Mouse (Mus musculus) bone marrow, adult 2 months (tissue): ENCODE results near the gene Mobp. TPM values are rescaled to one million over a fixed set of nuclear protein-coding genes. Genes with fewer than 3 reads are reported as not detected.

Source experiments
- H3K27ac ChIP-seq: fragments of 200-500 bp; 2 replicates; pipeline ENCODE4 v1.5.1; 2012; ENCODE audit warnings: low read depth, mild to moderate bottlenecking, control low read depth, inconsistent platforms, low read length; ENCODE audit not compliant: control insufficient read depth, poor library complexity, insufficient read depth
- H3K4me1 ChIP-seq: fragments of 200-500 bp; 2 replicates; pipeline ENCODE4 v1.6.1; 2011; ENCODE audit warnings: low read length; ENCODE audit not compliant: control insufficient read depth, insufficient read depth
- H3K4me3 ChIP-seq: fragments of 200-500 bp; replicated peaks from 2 replicates; pipeline ENCODE3; 2011; ENCODE audit warnings: mild to moderate bottlenecking, low read depth, low read length, control low read depth; ENCODE audit not compliant: control insufficient read depth
- CTCF ChIP-seq: fragments of 200-500 bp; IDR thresholded peaks from 2 replicates; pipeline ENCODE4 v1.5.1; 2011; ENCODE audit warnings: low read length, control low read depth; ENCODE audit not compliant: control insufficient read depth, insufficient read depth
- POLR2A ChIP-seq: fragments of 200-500 bp; IDR thresholded peaks from 2 replicates; pipeline ENCODE4 v1.6.1; 2011; ENCODE audit warnings: low read depth, mild to moderate bottlenecking, control low read depth, low read length, borderline replicate concordance; ENCODE audit not compliant: control insufficient read depth
- WGBS: fragments of 180-500 bp; shearing (Covaris S2); methylation state at CpG from one replicate; pipeline ENCODE4 v1.1.7; 2018; 5-methylcytosine and 5-hydroxymethylcytosine counted together
- polyA plus RNA-seq: library from polyadenylated mRNA; stranded (reverse); fragments of >200 nt; gene quantifications from 2 replicates; pipeline ENCODE4 v1.2.4, GENCODE M21; 2011; ENCODE audit warnings: low replicate concordance; ENCODE audit not compliant: missing spikeins, insufficient read depth, insufficient read length

The Mobp gene
- polyA plus RNA-seq, 1 experiment = 7.3 TPM

DNA sequence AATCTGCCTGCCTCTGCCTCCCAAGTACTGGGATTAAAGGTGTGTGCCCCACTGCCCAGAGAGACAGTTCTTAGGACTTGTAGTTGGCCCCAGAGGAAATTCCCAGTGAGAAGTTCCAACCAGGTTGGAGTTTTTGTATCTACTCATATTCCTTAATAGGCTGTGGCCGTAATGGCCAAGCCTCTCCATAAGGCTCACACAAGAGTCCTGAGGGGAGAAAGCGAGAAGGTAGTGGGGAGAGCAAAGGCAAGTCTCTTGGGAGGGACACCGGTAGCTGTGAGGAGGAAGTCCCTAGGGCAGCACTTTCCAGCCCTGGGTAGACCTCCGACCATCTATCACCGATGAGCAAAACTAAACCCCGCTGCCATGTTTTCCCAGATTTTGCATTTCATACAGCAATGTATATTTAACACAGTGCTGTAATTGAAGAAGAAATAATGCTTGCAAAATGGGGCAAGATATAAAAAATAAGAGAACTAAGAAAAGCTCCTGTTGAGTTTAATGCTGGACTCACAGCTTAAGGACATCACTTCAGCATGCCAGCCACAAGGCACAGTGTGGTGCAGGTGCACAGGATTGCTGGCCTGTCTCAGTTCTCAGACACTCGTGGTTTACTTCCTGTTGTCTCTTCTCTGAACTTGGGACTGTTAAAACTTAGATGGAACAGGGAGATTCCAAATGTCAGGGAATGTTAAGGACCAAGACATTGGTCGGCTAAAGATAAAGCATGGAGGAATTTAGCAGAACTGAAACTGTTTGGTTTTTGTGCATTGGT is 16.3 kb upstream of the Mobp start:
- Histone ChIP-seq H3K4me1 (peaks cover 1% of the 10 kb centered on the region; the same call in 1 of the 2 replicates), H3K27ac (no peak overlapping the region), H3K4me3 (no peak overlapping the region)
- TF ChIP-seq CTCF (no peak), POLR2A (no peak)
- 47% methylated on average over 8 of the region's 8 CpGs for WGBS

DNA sequence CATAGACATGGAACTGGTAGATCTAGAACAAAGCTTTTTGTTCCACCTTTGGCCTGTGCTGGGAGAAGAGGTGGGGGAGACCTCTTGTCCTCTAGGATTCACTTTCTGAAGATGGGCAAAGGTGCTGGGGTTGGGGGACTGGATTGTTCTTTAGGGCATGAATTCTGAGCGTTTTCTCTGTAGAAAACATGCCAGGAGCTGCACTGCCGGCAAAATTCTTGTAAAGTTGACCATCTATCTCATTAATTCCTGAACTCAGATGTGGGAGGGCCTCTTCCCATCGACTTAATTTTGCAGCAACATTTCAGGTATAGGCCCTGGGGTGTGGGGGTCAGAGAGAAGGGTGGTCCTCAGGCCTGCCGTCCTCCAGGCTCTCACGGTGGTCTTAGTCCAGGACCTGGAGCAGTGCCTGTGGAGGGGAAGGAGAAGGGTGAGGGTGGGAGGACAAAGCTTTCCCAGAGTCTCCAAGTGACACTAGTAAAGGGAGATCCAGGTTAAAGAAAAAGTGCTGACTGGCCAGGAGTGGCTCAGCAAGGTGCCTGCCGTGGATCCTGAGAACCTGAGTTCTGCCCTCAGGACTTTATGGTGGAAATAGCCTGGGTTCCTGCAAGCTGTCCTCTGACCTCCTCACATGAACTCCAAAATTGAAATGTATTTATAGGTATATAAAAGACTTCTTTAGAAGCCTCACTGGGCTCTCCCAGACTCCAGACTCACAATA is 15.6 kb upstream of the Mobp start:
- no peak for TF ChIP-seq CTCF
- no peak for TF ChIP-seq POLR2A
- Histone ChIP-seq H3K4me1 (no peaks in the 10 kb centered on the region; the same call in 1 of the 2 replicates), H3K27ac (no peak overlapping the region), H3K4me3 (no peak overlapping the region)
- WGBS = 72% methylated on average over 6 of the region's 6 CpGs

DNA sequence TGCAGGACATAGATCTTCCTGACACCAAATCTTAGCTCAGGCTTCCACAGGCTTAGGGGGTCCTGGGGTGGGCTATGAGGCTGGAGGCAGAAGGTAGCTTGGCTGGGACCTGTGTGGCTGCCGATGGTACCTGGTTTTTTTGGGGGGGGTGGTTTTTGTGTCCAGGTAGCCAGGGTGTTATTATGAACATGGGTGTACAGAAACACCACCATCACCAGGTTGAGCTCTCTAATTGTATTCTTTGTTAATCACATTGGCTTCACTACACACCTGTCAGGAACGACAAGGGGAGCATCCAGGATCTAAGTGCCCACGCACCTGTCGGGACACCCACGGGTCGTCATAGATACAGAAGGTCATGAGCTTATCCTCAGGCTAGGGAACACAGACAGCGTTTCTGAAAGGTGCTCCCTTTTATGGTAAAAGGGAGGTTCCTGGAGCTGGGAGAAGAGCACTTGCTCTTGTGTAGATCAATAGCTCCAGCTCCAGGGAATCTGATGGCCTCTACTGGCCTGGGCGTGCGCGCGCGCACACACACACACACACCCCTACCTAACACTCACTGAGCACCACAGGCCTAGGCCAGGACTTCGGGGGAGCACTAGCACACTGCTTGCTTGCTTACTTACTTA is 14.9 kb upstream of the Mobp start:
- WGBS = 85% methylated on average over 13 of the region's 13 CpGs
- Histone ChIP-seq H3K4me1 (no peaks in the 10 kb centered on the region), H3K4me3 (no peak overlapping the region), H3K27ac (no peak overlapping the region)
- TF ChIP-seq CTCF (no peak), POLR2A (no peak)

DNA sequence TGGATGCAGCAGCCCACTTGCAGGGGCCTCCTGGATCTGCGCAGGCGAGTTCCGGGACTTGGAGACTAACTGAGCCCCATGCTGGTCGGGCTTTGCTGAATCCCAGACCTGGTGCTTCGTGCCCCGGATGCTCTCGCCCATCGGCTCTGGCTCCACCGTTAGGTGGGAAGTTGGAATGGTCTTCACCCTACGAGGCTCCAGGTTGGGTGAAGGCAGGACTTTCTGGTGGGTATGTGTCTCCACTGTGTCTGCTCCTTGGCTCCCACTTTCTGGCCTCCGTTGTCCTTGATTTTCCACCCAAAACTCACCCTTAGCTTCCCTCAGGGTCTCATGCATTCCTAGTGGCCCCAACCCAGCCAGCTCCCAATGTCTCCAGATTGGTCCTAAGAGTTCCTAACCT is 14.1 kb upstream of the Mobp start:
- 87% methylated on average over 11 of the region's 11 CpGs for WGBS
- TF ChIP-seq CTCF (no peak), POLR2A (no peak)

DNA sequence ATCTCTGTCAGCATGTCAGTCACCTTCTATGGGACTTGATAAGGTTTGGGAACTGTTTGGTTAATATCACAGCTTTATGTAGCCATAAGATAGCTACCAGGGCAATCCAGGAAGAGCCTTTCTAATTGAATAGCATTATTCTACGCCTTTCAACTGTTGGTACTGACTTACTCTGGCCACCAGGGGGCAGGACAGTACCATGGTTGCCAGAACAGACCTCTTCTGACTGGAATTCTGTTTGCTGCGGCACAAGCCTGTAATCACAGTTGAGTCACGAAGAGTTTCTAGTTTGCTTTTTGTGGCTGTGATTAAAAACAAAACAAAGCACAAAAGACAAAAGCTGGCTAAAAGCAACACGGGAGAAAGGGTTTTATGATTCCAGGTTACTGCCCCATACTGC is 8.9 kb upstream of the Mobp start:
- Histone ChIP-seq H3K27ac (no peak overlapping the region), H3K4me1 (no peaks in the 10 kb centered on the region), H3K4me3 (no peak overlapping the region)
- WGBS = 9% methylated on average over 4 of the region's 4 CpGs
- TF ChIP-seq POLR2A (no peak), CTCF (peak; percentile 77)

More for the DNA sequence above, 14.1 kb upstream of the Mobp start:
- Histone ChIP-seq H3K4me1 (no peaks in the 10 kb centered on the region), H3K4me3 (no peak overlapping the region), H3K27ac (no peak overlapping the region)

DNA sequence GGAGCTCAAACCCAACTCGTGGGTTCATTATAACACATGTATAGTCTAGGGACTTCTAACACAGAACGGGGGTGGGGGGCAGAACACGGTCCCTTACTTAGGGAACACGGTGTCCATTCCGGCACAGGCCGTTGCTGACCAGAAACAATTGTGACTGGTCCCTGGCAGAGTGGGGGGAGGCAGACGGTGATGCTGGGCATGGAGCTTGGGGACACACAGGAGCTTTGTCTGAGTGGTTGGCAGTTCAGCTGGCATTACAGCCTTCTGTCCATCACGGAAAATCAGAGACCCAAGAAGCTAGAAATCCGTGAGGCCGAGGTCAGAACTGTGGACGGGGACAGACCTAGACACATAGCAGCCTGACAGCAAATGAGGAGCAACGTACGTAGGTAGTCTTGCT is 5.0 kb upstream of the Mobp start:
- no peak overlapping the region for H3K27ac ChIP-seq
- WGBS = 87% methylated on average over 13 of the region's 13 CpGs
- TF ChIP-seq POLR2A (no peak), CTCF (no peak)
- H3K4me3 ChIP-seq = no peak overlapping the region
- H3K4me1 ChIP-seq = no peaks in the 10 kb centered on the region

DNA sequence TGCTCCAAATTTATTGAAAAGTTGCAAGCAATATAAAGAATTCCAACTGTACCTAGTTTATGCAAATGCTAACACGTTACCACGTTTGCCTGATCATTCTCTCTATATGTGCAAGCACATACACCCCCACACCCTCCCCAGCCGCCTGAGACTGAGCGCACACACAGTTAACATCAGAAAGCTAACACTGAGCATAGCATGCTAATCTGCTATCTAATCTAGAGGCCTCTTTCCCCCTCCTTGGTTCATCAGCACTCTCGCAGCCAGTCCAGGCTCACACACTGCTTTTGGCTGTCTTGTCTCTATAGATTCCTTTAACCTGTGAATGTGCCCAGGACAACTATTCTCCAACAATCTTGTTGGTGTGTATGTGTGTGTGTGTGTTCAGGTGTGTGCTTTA is 1.6 kb downstream of the Mobp start:
- TF ChIP-seq POLR2A (no peak), CTCF (no peak)
- Histone ChIP-seq H3K4me1 (no peaks in the 10 kb centered on the region), H3K27ac (no peak overlapping the region), H3K4me3 (no peak overlapping the region)
- 72% methylated on average over 5 of the region's 5 CpGs for WGBS

DNA sequence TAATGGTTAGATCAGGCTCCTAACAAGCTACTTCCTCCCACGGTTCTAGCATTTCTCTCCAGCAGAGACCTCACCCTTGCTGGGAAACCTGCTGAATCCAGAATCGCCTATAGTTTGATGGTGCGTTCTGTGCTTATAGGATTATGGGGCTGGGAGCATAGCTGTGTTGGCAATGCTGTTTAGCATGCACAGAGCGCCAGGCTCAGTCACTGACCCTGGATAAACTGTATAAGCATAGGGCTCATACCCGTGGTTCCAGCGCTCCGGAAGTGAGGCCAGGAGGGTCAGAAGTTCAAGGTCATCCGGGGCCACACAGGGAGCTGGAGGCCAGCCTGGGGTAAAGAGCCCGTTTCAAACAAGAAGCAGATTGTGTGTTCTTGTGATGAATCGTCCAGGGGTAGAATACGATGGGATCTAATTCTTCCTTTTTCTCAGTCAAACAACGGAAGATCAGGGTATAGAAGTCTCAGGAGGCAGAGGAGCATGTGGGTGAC is 2.4 kb downstream of the Mobp start:
- H3K4me3 ChIP-seq = no peak overlapping the region
- no peak overlapping the region for H3K27ac ChIP-seq
- TF ChIP-seq POLR2A = no peak
- no peak for TF ChIP-seq CTCF
- WGBS = 76% methylated on average over 12 of the region's 12 CpGs
- H3K4me1 ChIP-seq = no peaks in the 10 kb centered on the region

DNA sequence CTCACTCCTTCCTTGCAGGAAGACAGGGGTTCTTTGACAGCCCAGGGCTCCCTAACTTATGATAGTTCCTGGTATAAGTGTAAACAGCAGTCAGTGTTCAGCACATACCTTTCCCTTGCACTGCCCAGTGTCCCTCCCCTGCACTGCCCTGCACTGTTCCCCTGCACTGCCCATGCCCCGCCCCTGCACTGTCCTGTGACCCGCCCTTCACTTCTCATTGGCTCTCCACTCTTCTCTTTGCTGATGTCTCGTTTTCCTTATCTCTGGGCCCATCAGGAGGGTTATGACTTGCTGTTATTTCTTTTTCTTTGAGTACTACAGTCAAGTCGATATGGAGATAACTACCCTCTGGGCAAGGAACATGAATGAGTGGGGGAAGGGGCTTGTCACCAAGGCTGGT is 8.5 kb downstream of the Mobp start:
- WGBS = 25% methylated on average over 4 of the region's 4 CpGs

More for the DNA sequence above, 8.5 kb downstream of the Mobp start:
- H3K4me1 ChIP-seq = no peaks in the 10 kb centered on the region
- no peak overlapping the region for H3K4me3 ChIP-seq
- TF ChIP-seq CTCF = no peak
- TF ChIP-seq POLR2A = no peak
- no peak overlapping the region for H3K27ac ChIP-seq
